Mouse (Mus musculus): Measurements from ENCODE around the gene Ccin. TPM values are rescaled to one million over a fixed set of nuclear protein-coding genes. Genes with fewer than 3 reads are reported as not detected.

Gene Ccin
- polyA plus RNA-seq, 1 experiment from 2014 or later, result not detected

DNA sequence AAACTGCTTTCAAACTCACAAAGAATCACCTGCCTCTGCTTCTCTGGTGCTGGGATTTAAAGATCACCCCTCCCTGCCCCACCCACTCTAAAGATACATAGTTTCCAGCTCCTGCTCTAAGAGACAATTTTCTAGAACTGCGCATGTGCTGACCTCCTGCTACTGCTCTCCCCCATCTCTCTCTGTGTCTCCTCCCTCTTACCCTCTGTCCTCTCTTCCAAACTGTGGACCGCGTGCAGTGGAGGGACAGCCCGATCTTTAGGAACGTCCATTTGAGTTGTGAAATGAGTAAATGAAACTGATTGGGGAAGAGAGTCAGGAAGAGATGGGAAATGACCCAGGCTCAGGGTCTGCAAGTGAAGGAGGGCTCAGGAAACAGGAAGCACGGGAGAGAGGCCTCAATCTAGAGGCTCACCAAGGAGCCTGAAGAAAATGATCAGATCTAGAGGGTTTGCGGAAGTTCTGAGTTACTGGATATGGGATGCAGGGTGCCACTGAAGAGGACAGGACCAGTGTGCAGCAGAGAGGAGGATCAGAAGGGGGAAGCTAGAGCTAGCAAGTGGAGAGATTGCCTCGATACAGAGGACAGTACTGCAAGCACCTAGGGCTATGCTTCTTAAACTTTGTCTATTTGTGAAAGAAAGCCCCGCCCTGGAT is 23.6 kb upstream of the Ccin start:
- no peak for ATAC-seq (ENCODE audit: low read depth)
- Histone ChIP-seq H3K27me3 (ENCODE audit: control insufficient read depth, insufficient read depth, low read length) (no peaks in the 10 kb centered on the region), H3K9me3 (ENCODE audit: control insufficient read depth, low read length) (no peaks in the 10 kb centered on the region), H3K9ac (replicated peaks; ENCODE audit: low read depth, low read length) (no peak overlapping the region), H3K4me3 (ENCODE audit: low read depth, low read length) (no peak overlapping the region), H3K36me3 (ENCODE audit: control insufficient read depth, insufficient read depth, low read length) (no peaks in the 10 kb centered on the region), H3K4me2 (ENCODE audit: low read depth, low read length) (peak overlapping the region; percentile 96; the same call in 1 of the 2 replicates), H3K27ac (ENCODE audit: low read depth, low read length) (no peak overlapping the region), H3K4me1 (ENCODE audit: control insufficient read depth, insufficient read depth, low read length) (no peaks in the 10 kb centered on the region)
- WGBS, result 70% methylated on average over 9 of the region's 9 CpGs

DNA sequence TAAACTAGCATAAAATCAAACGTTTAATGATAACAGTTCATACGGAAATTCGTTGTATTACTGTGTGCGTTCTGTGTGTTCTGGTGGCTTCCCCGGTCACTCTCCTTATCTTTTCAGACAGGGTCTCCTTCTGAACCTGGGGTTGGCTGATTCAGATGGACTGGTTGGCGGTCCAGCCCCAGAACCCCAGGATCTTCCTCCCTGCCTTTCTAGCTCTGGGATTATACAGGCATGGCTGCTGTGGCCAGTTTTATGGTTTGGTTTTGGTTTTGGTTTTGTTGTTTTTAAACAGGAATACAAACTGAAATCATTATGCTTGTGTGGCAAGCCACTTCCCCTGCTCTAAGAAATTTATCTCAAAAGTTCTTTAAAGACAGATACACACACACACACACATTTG is 23.1 kb upstream of the Ccin start:
- H3K4me1 ChIP-seq (ENCODE audit: control insufficient read depth, insufficient read depth, low read length), result no peaks in the 10 kb centered on the region
- no peaks in the 10 kb centered on the region for H3K9me3 ChIP-seq (ENCODE audit: control insufficient read depth, low read length)
- no peak overlapping the region for H3K4me2 ChIP-seq (ENCODE audit: low read depth, low read length)
- H3K4me3 ChIP-seq (ENCODE audit: low read depth, low read length), result no peak overlapping the region
- H3K27ac ChIP-seq (ENCODE audit: low read depth, low read length), result no peak overlapping the region
- H3K9ac ChIP-seq (replicated peaks; ENCODE audit: low read depth, low read length), result no peak overlapping the region
- H3K27me3 ChIP-seq (ENCODE audit: control insufficient read depth, insufficient read depth, low read length), result no peaks in the 10 kb centered on the region
- no peaks in the 10 kb centered on the region for H3K36me3 ChIP-seq (ENCODE audit: control insufficient read depth, insufficient read depth, low read length)
- WGBS, result 91% methylated on average over 6 of the region's 6 CpGs
- ATAC-seq (ENCODE audit: low read depth), result no peak

DNA sequence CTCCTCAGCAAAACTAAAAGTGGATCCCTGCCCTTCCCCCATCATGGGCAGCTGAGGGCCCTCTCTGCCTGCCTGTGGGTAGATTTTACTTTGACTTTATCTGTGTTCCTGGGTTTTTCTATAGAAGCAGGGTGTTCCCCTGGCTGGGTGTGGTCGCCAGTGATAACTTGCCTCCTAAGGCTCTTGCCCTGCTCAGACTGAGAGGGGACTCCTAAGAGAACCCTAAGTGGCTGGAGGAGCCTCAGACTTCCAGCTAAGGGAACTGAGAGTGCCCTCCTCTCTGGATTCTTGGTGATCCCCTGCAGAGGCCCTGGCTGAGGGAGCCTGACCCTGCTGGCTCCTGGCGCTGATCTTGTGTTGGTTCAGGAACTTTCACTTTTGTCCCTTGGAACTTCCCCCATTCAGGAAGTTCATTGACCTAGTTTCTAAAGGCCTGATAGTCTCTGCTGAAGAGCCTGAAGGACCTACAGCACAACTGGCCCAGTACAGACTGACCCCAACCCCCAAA is 18.9 kb upstream of the Ccin start:
- Histone ChIP-seq H3K9ac (replicated peaks; ENCODE audit: low read depth, low read length) (no peak overlapping the region), H3K27ac (ENCODE audit: low read depth, low read length) (no peak overlapping the region), H3K27me3 (ENCODE audit: control insufficient read depth, insufficient read depth, low read length) (no peaks in the 10 kb centered on the region), H3K4me3 (ENCODE audit: low read depth, low read length) (no peak overlapping the region), H3K9me3 (ENCODE audit: control insufficient read depth, low read length) (no peaks in the 10 kb centered on the region), H3K4me1 (ENCODE audit: control insufficient read depth, insufficient read depth, low read length) (peaks cover 6% of the 10 kb centered on the region), H3K36me3 (ENCODE audit: control insufficient read depth, insufficient read depth, low read length) (no peaks in the 10 kb centered on the region), H3K4me2 (ENCODE audit: low read depth, low read length) (no peak overlapping the region)
- no peak for ATAC-seq (ENCODE audit: low read depth)
- 57% methylated on average over 2 of the region's 2 CpGs for WGBS

DNA sequence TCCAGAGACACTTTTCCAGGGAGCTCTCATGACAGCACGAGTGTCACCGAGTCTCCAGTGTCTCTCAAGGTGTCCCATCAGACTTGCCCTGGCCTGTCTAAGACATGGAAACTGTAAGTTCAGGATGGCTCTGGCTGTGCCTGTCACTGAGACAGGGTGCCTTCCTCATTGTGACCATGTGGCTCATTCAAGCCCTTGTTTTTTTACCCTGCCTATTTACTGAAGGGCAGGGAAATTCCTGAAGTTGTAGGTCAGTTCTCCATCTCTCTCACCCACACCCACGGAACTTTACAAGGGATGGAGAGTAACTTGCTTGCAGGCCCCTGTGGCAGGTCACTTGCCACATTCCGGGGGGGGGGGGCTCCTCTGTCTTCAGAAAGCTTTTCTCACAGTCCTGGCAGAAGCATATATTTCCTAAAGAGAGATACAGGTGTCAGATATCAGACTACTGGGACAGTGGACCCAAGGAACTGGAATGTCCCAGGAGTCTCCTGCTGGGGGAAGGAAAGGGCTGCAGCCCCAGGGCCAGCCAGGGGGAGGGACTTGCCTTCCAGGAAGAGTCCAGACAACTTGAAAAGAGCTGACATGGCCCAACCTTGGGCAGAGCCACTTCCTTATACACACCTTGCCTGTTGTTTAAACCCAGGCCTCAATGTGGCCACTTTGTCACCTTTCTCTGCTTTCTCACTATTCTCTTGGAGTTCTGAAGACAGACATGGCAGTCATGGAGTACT is 18.2 kb upstream of the Ccin start:
- Histone ChIP-seq H3K27ac (ENCODE audit: low read depth, low read length) (no peak overlapping the region), H3K27me3 (ENCODE audit: control insufficient read depth, insufficient read depth, low read length) (no peaks in the 10 kb centered on the region), H3K9me3 (ENCODE audit: control insufficient read depth, low read length) (no peaks in the 10 kb centered on the region), H3K4me2 (ENCODE audit: low read depth, low read length) (no peak overlapping the region), H3K4me1 (ENCODE audit: control insufficient read depth, insufficient read depth, low read length) (peaks cover 6% of the 10 kb centered on the region), H3K9ac (replicated peaks; ENCODE audit: low read depth, low read length) (no peak overlapping the region), H3K4me3 (ENCODE audit: low read depth, low read length) (no peak overlapping the region), H3K36me3 (ENCODE audit: control insufficient read depth, insufficient read depth, low read length) (no peaks in the 10 kb centered on the region)
- ATAC-seq (ENCODE audit: low read depth), result no peak
- WGBS, result 47% methylated on average over 4 of the region's 4 CpGs

DNA sequence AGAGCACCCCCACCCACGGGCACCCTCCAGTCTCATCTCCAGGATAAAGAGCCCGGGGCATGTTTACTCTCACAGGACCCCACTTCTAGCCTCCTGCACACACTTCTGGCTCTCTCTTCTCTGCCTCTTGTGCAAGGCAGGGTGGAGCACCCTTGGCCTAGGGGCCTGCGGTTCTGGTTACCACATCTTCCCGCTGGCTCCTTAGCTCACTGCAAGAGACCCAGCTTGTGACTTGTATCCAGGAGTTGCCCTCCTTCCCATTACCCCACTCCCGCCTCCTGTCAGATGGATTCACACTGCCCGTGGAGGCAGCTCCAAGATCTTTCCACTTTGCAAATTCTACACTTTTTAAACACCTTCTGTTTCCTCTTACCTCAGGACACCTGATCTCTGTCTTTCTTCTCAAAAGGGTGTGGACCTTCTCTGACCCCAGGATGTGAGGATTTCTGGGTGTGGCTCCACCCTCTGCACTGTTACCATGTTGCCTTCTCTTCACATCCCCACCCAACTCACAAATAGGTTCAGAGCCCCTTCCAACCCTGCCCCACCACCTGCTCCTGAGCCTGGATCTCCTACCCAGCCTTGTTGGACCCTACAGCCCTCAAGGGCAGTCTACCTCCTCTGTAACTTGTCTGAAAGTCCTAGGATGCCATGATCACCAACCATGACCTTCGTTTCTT is 17.3 kb upstream of the Ccin start:
- no peak overlapping the region for H3K9ac ChIP-seq (replicated peaks; ENCODE audit: low read depth, low read length)
- no peaks in the 10 kb centered on the region for H3K9me3 ChIP-seq (ENCODE audit: control insufficient read depth, low read length)
- no peaks in the 10 kb centered on the region for H3K36me3 ChIP-seq (ENCODE audit: control insufficient read depth, insufficient read depth, low read length)
- no peaks in the 10 kb centered on the region for H3K27me3 ChIP-seq (ENCODE audit: control insufficient read depth, insufficient read depth, low read length)
- H3K4me2 ChIP-seq (ENCODE audit: low read depth, low read length), result no peak overlapping the region
- H3K4me1 ChIP-seq (ENCODE audit: control insufficient read depth, insufficient read depth, low read length), result peaks cover 6% of the 10 kb centered on the region
- H3K4me3 ChIP-seq (ENCODE audit: low read depth, low read length), result no peak overlapping the region
- no peak for ATAC-seq (ENCODE audit: low read depth)
- WGBS, result 87% methylated on average over 7 of the region's 7 CpGs
- no peak overlapping the region for H3K27ac ChIP-seq (ENCODE audit: low read depth, low read length)

DNA sequence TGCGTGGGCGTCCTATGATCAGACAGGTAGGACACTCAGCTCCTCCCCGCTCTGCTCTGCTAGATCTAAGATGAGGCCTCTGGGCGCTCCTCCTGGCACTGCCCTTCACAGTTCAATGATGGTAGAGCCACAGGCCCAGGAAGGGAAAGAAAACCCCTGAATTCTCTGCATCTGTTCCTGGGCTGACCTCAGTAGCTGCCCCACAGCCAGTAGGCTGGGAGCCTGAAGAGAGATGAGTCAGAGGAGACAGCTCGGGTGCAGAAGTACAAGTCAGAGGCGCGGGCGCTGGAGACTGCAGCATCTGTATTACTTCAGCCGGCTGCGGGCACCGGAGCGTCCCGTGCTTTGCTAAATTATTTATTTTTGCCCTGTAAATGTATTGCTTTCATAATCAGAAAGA is 14.6 kb upstream of the Ccin start:
- ATAC-seq (ENCODE audit: low read depth), result no peak
- H3K27ac ChIP-seq (ENCODE audit: low read depth, low read length), result no peak overlapping the region
- H3K9ac ChIP-seq (replicated peaks; ENCODE audit: low read depth, low read length), result no peak overlapping the region

DNA sequence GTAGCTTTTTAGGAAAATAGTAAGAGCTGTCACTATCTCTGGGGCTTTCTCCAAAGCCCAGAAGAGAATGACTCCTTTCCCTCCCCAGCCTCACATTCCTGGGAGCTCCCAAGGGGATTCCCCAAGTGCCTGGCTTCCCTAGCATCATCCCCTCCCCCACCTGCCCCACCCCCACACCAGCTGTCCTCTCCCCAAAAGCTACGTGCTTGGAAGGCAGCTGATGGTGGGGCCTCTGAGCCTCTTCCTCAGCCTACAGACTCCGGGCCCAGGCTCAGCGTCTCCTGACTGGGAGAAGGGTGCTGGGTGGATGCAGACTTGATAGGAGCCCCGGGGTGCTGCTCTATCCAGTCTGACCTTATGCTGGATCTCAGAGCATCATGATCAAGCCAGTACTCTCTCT is 13.9 kb upstream of the Ccin start:
- no peaks in the 10 kb centered on the region for H3K27me3 ChIP-seq (ENCODE audit: control insufficient read depth, insufficient read depth, low read length)
- H3K9ac ChIP-seq (replicated peaks; ENCODE audit: low read depth, low read length), result no peak overlapping the region

More for the DNA sequence above, 14.6 kb upstream of the Ccin start:
- Histone ChIP-seq H3K36me3 (ENCODE audit: control insufficient read depth, insufficient read depth, low read length) (no peaks in the 10 kb centered on the region), H3K9me3 (ENCODE audit: control insufficient read depth, low read length) (no peaks in the 10 kb centered on the region), H3K4me3 (ENCODE audit: low read depth, low read length) (no peak overlapping the region), H3K27me3 (ENCODE audit: control insufficient read depth, insufficient read depth, low read length) (no peaks in the 10 kb centered on the region), H3K4me2 (ENCODE audit: low read depth, low read length) (no peak overlapping the region), H3K4me1 (ENCODE audit: control insufficient read depth, insufficient read depth, low read length) (peaks cover 16% of the 10 kb centered on the region)
- WGBS, result 44% methylated on average over 13 of the region's 13 CpGs

DNA sequence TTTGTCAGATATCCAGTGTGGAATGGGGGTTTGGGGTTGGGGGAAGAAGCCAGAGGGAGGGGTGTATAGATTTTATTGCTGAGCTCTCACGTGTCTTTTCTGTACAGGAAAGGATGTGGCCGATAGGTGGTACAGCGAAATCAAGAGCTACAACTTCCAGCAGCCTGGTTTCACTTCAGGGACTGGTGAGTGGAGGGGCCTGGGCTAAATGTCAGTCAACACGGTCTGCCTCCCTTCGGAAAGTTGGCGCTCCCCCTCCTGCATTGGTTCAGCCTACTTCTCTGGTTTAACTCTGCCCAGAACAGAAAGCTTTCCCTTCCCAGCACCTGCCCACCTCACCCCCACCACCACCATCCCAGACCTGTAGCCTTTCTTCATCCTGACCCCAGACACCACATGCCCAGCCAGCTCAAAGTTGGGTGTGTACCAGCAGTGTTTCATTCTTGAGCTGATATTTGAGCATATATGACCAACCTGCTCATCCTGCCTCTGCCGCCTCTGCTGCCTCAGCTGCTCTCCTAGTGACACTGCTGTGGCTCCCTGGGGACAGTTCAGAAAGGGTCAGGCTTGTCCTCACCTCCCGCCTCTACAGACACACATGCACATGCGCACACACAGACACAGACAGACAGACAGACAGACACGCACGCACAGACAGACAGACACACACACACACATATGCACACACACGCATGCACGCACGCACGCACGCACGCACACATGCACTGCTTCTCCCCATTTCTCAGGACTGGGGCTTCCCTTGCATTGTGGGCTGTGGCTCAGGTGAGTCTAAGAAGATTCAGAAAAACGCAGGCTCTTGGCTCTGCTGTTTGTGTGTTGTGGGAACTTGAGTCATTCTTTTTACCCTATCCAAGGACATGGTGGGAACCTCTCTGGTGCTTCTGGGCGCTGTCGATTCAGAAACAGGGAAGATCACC is 12.6 kb upstream of the Ccin start:
- 82% methylated on average over 20 of the region's 20 CpGs for WGBS

More for the DNA sequence above, 13.9 kb upstream of the Ccin start:
- Histone ChIP-seq H3K4me3 (ENCODE audit: low read depth, low read length) (no peak overlapping the region), H3K4me1 (ENCODE audit: control insufficient read depth, insufficient read depth, low read length) (peaks cover 16% of the 10 kb centered on the region), H3K27ac (ENCODE audit: low read depth, low read length) (no peak overlapping the region), H3K4me2 (ENCODE audit: low read depth, low read length) (no peak overlapping the region), H3K9me3 (ENCODE audit: control insufficient read depth, low read length) (no peaks in the 10 kb centered on the region), H3K36me3 (ENCODE audit: control insufficient read depth, insufficient read depth, low read length) (no peaks in the 10 kb centered on the region)
- no peak for ATAC-seq (ENCODE audit: low read depth)
- 10% methylated on average over 4 of the region's 4 CpGs for WGBS

More for the DNA sequence above, 12.6 kb upstream of the Ccin start:
- H3K36me3 ChIP-seq (ENCODE audit: control insufficient read depth, insufficient read depth, low read length), result no peaks in the 10 kb centered on the region
- H3K4me1 ChIP-seq (ENCODE audit: control insufficient read depth, insufficient read depth, low read length), result peaks cover 16% of the 10 kb centered on the region
- H3K9ac ChIP-seq (replicated peaks; ENCODE audit: low read depth, low read length), result no peak overlapping the region
- H3K27me3 ChIP-seq (ENCODE audit: control insufficient read depth, insufficient read depth, low read length), result no peaks in the 10 kb centered on the region
- H3K9me3 ChIP-seq (ENCODE audit: control insufficient read depth, low read length), result no peaks in the 10 kb centered on the region
- H3K4me3 ChIP-seq (ENCODE audit: low read depth, low read length), result no peak overlapping the region
- no peak for ATAC-seq (ENCODE audit: low read depth)
- no peak overlapping the region for H3K27ac ChIP-seq (ENCODE audit: low read depth, low read length)
- H3K4me2 ChIP-seq (ENCODE audit: low read depth, low read length), result no peak overlapping the region
